Mouse (Mus musculus) forebrain, embryonic 15.5 days (tissue): ENCODE results near the gene Cd83. TPM values are rescaled to one million over a fixed set of nuclear protein-coding genes. Genes with fewer than 3 reads are reported as not detected.

Source experiments
- ATAC-seq: fragments of 200-750 bp; cut with Nextera tagmentation; replicated peaks from 2 replicates; pipeline ENCODE4 v1.8.0; 2017; ENCODE audit warnings: mild to moderate bottlenecking, moderate TSS enrichment, moderate library complexity
- H3K27ac ChIP-seq: fragments of 300-500 bp; sonication (generic); replicated peaks from 2 replicates; pipeline ENCODE4 v1.5.1; 2015; ENCODE audit warnings: mild to moderate bottlenecking, inconsistent platforms
- H3K27me3 ChIP-seq: fragments of 300-500 bp; sonication (generic); 2 replicates; pipeline ENCODE4 v1.6.1; 2015; ENCODE audit warnings: inconsistent platforms
- H3K36me3 ChIP-seq: fragments of 300-500 bp; sonication (generic); 2 replicates; pipeline ENCODE4 v1.6.1; 2015; ENCODE audit warnings: mild to moderate bottlenecking, inconsistent platforms
- H3K4me1 ChIP-seq: fragments of 300-500 bp; sonication (generic); 2 replicates; pipeline ENCODE4 v1.6.1; 2015; ENCODE audit warnings: inconsistent platforms
- H3K4me2 ChIP-seq: fragments of 300-500 bp; sonication (generic); replicated peaks from 2 replicates; pipeline ENCODE4 v1.6.1; 2015; ENCODE audit warnings: mild to moderate bottlenecking, inconsistent platforms
- H3K4me3 ChIP-seq: fragments of 300-500 bp; sonication (generic); 2 replicates; pipeline ENCODE4 v1.5.1; 2015; ENCODE audit warnings: mild to moderate bottlenecking, inconsistent platforms
- H3K9ac ChIP-seq: fragments of 300-500 bp; sonication (generic); replicated peaks from 2 replicates; pipeline ENCODE4 v1.6.1; 2015; ENCODE audit warnings: mild to moderate bottlenecking, inconsistent platforms
- H3K9me3 ChIP-seq: fragments of 300-500 bp; sonication (generic); 2 replicates; pipeline ENCODE4 v1.6.1; 2016; ENCODE audit warnings: inconsistent platforms
- WGBS: fragments of 180-500 bp; shearing (Covaris S2); methylation state at CpG from one replicate; pipeline ENCODE4 v1.1.7; 2015; ENCODE audit warnings: mixed read lengths; 5-methylcytosine and 5-hydroxymethylcytosine counted together
- polyA plus RNA-seq: library from polyadenylated mRNA; unstranded; fragments of >200 nt; fragmentation: Nextera tagmentation; extraction: Ambion mirVana; gene quantifications from 2 replicates; pipeline ENCODE4 v1.2.1, GENCODE M21; 2015

Cd83 gene
- polyA plus RNA-seq, 1 experiment from 2014 or later: 5.8 TPM

- no peak for ATAC-seq
- H3K27ac ChIP-seq: no peak overlapping the region
- no peak overlapping the region for H3K4me3 ChIP-seq
- 0 out of 2 replicates have a peak, but pooled peaks cover 5% of the 10 kb centered on the region for H3K27me3 ChIP-seq
- no peak overlapping the region for H3K4me2 ChIP-seq
- 89% methylated on average over 4 of the region's 4 CpGs for WGBS
- no peaks in the 10 kb centered on the region for H3K9me3 ChIP-seq
- no peaks in the 10 kb centered on the region for H3K4me1 ChIP-seq
- H3K36me3 ChIP-seq: no peaks in the 10 kb centered on the region
- H3K9ac ChIP-seq: no peak overlapping the region
Observed at GRCm38 (mm10) chr13:43798655-43799054, 14.1 kb downstream of the Cd83 start.

GRCm38 (mm10) chr13:43800136-43800535 is 15.6 kb downstream of the Cd83 start:
- no peak overlapping the region for H3K4me2 ChIP-seq
- H3K9ac ChIP-seq: no peak overlapping the region
- no peaks in the 10 kb centered on the region for H3K4me1 ChIP-seq
- H3K27me3 ChIP-seq: no peaks in the 10 kb centered on the region
- no peaks in the 10 kb centered on the region for H3K36me3 ChIP-seq
- no peak overlapping the region for H3K27ac ChIP-seq
- no peaks in the 10 kb centered on the region for H3K9me3 ChIP-seq
- no peak overlapping the region for H3K4me3 ChIP-seq
- ATAC-seq: no peak

- Histone ChIP-seq H3K4me3 (no peak overlapping the region), H3K27me3 (no peaks in the 10 kb centered on the region), H3K4me2 (no peak overlapping the region), H3K36me3 (no peaks in the 10 kb centered on the region), H3K4me1 (peaks cover 9% of the 10 kb centered on the region), H3K9ac (no peak overlapping the region), H3K27ac (no peak overlapping the region), H3K9me3 (no peaks in the 10 kb centered on the region)
- ATAC-seq: no peak
- 90% methylated on average over 3 of the region's 3 CpGs for WGBS
Observed at GRCm38 (mm10) chr13:43801961-43802360, 17.4 kb downstream of the Cd83 start.

GRCm38 (mm10) chr13:43802361-43803137 is 18.0 kb downstream of the Cd83 start:
- Histone ChIP-seq H3K9ac (no peak overlapping the region), H3K36me3 (no peaks in the 10 kb centered on the region), H3K4me3 (no peak overlapping the region), H3K4me2 (no peak overlapping the region), H3K4me1 (peaks cover 15% of the 10 kb centered on the region), H3K27me3 (no peaks in the 10 kb centered on the region), H3K27ac (no peak overlapping the region), H3K9me3 (no peaks in the 10 kb centered on the region)
- ATAC-seq: no peak
- WGBS: 91% methylated on average over 8 of the region's 8 CpGs

GRCm38 (mm10) chr13:43804648-43805047 is 20.1 kb downstream of the Cd83 start:
- H3K36me3 ChIP-seq: no peaks in the 10 kb centered on the region
- H3K9me3 ChIP-seq: no peaks in the 10 kb centered on the region
- H3K27ac ChIP-seq: no peak overlapping the region
- 0 out of 2 replicates have a peak, but pooled peaks cover 3% of the 10 kb centered on the region for H3K27me3 ChIP-seq
- H3K4me3 ChIP-seq: no peak overlapping the region
- H3K4me1 ChIP-seq: peaks cover 16% of the 10 kb centered on the region
- no peak overlapping the region for H3K4me2 ChIP-seq
- no peak for ATAC-seq
- no peak overlapping the region for H3K9ac ChIP-seq
- WGBS: 91% methylated on average over 3 of the region's 3 CpGs

- Histone ChIP-seq H3K9me3 (no peaks in the 10 kb centered on the region), H3K36me3 (no peaks in the 10 kb centered on the region), H3K27ac (no peak overlapping the region), H3K9ac (no peak overlapping the region), H3K4me2 (no peak overlapping the region), H3K27me3 (0 out of 2 replicates have a peak, but pooled peaks cover 3% of the 10 kb centered on the region), H3K4me1 (peaks cover 16% of the 10 kb centered on the region), H3K4me3 (no peak overlapping the region)
- no peak for ATAC-seq
- WGBS: 86% methylated on average over 5 of the region's 5 CpGs
Observed at GRCm38 (mm10) chr13:43805159-43805758, 20.7 kb downstream of the Cd83 start.

GRCm38 (mm10) chr13:43806371-43807271 is 22.0 kb downstream of the Cd83 start:
- 25% methylated on average over 14 of the region's 14 CpGs for WGBS
- Histone ChIP-seq H3K4me3 (no peak overlapping the region), H3K27ac (no peak overlapping the region), H3K9ac (no peak overlapping the region), H3K9me3 (no peaks in the 10 kb centered on the region), H3K27me3 (0 out of 2 replicates have a peak, but pooled peaks cover 3% of the 10 kb centered on the region), H3K4me2 (peak overlapping the region; percentile 18; the same call in 1 of the 2 replicates), H3K4me1 (peaks cover 16% of the 10 kb centered on the region), H3K36me3 (no peaks in the 10 kb centered on the region)
- 0 out of 2 replicates have a peak, but pooled peaks have one; percentile 38 for ATAC-seq

GRCm38 (mm10) chr13:43807272-43807675 is 22.7 kb downstream of the Cd83 start:
- Histone ChIP-seq H3K27me3 (0 out of 2 replicates have a peak, but pooled peaks cover 3% of the 10 kb centered on the region), H3K36me3 (no peaks in the 10 kb centered on the region), H3K27ac (no peak overlapping the region), H3K4me2 (no peak overlapping the region), H3K4me3 (no peak overlapping the region), H3K4me1 (peaks cover 16% of the 10 kb centered on the region), H3K9me3 (no peaks in the 10 kb centered on the region), H3K9ac (no peak overlapping the region)
- ATAC-seq: 0 out of 2 replicates have a peak, but pooled peaks have one; percentile 38
- WGBS: 35% methylated on average over 3 of the region's 3 CpGs

- Histone ChIP-seq H3K4me3 (no peak overlapping the region), H3K27me3 (0 out of 2 replicates have a peak, but pooled peaks cover 3% of the 10 kb centered on the region), H3K36me3 (no peaks in the 10 kb centered on the region), H3K9ac (no peak overlapping the region), H3K9me3 (no peaks in the 10 kb centered on the region), H3K4me2 (no peak overlapping the region), H3K27ac (no peak overlapping the region), H3K4me1 (peaks cover 16% of the 10 kb centered on the region)
- no peak for ATAC-seq
- 88% methylated on average over 6 of the region's 6 CpGs for WGBS
Observed at GRCm38 (mm10) chr13:43810621-43811020, 26.0 kb downstream of the Cd83 start.

- no peak overlapping the region for H3K27ac ChIP-seq
- H3K4me3 ChIP-seq: no peak overlapping the region
- H3K9me3 ChIP-seq: no peaks in the 10 kb centered on the region
- no peak overlapping the region for H3K4me2 ChIP-seq
- peaks cover 8% of the 10 kb centered on the region for H3K4me1 ChIP-seq
- ATAC-seq: no peak
- H3K36me3 ChIP-seq: no peaks in the 10 kb centered on the region
- H3K9ac ChIP-seq: no peak overlapping the region
- 83% methylated on average over 3 of the region's 3 CpGs for WGBS
- 0 out of 2 replicates have a peak, but pooled peaks cover 3% of the 10 kb centered on the region for H3K27me3 ChIP-seq
Observed at GRCm38 (mm10) chr13:43811835-43812234, 27.3 kb downstream of the Cd83 start.

- no peak overlapping the region for H3K4me3 ChIP-seq
- no peak overlapping the region for H3K4me2 ChIP-seq
- H3K36me3 ChIP-seq: no peaks in the 10 kb centered on the region
- H3K27ac ChIP-seq: no peak overlapping the region
- H3K27me3 ChIP-seq: 0 out of 2 replicates have a peak, but pooled peaks cover 3% of the 10 kb centered on the region
- no peak overlapping the region for H3K9ac ChIP-seq
- 91% methylated on average over 8 of the region's 8 CpGs for WGBS
- H3K4me1 ChIP-seq: no peaks in the 10 kb centered on the region
- H3K9me3 ChIP-seq: no peaks in the 10 kb centered on the region
- ATAC-seq: no peak
Observed at GRCm38 (mm10) chr13:43813431-43813830, 28.9 kb downstream of the Cd83 start.

- Histone ChIP-seq H3K9ac (no peak overlapping the region), H3K36me3 (no peaks in the 10 kb centered on the region), H3K9me3 (no peaks in the 10 kb centered on the region), H3K4me3 (no peak overlapping the region), H3K27ac (no peak overlapping the region), H3K27me3 (no peaks in the 10 kb centered on the region), H3K4me1 (no peaks in the 10 kb centered on the region), H3K4me2 (no peak overlapping the region)
- ATAC-seq: no peak
- 69% methylated on average over 3 of the region's 3 CpGs for whole genome bisulfite sequencing
Observed at GRCm38 (mm10) chr13:43817461-43817860, 32.9 kb downstream of the Cd83 start.
